Mouse (Mus musculus): ENCODE data around the gene D930007J09Rik.

DNA sequence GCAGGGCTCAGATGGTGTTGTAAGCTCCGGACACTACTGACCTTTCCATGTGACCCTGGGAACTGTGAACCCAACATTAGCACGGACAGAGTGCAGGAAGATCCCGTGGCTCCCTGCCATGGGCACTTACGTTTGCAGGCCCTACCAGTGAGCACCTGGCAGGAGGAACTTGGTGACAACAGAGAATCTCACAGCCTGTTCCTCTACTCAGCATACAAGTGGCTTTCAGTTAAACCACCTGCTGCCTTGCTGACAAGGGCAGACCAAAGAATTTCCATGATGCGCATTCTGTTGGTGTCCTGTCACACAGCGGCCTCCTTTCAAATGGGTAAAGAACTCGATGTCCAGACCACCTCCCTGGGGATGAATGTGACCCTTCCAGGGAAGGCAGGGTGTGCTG is 38.2 kb downstream of the D930007J09Rik start:
- TF ChIP-seq USF1 (IDR thresholded peaks at IDR 0.05; ENCODE audit: low read depth), result no peak
- no peak for TF ChIP-seq CTCF (IDR thresholded peaks at IDR 0.05; ENCODE audit: control insufficient read depth, insufficient read depth, insufficient read length)
- no peak for TF ChIP-seq MYOG (IDR thresholded peaks at IDR 0.05; ENCODE audit: control insufficient read depth, extremely low read depth, insufficient read length)
- TF ChIP-seq MAX (IDR thresholded peaks at IDR 0.05), result no peak
- no peak for TF ChIP-seq MYOD1 (IDR thresholded peaks at IDR 0.05; ENCODE audit: control insufficient read depth, insufficient read length, low read depth)
- no peak for TF ChIP-seq FOSL1 (IDR thresholded peaks at IDR 0.05; ENCODE audit: insufficient read depth, low read length, poor library complexity, severe bottlenecking)
- TF ChIP-seq CEBPB (IDR thresholded peaks at IDR 0.05; ENCODE audit: low read depth), result no peak
